Mouse (Mus musculus): ENCODE results near the gene Orc5. TPM values are rescaled to one million over a fixed set of nuclear protein-coding genes. Genes with fewer than 3 reads are reported as not detected.

Orc5 gene
- total and polyA plus RNA-seq, 3 experiments = 27.4 to 76.5 (median 47.8) TPM

- Histone ChIP-seq H3K4me2 (ENCODE audit: insufficient read depth, low read depth, poor library complexity, severe bottlenecking) (peak overlapping the region; percentile 89), H3K9me3 (replicated peaks; ENCODE audit: low read length) (no peaks in the 10 kb centered on the region), H3K4me3 (replicated peaks in 1 of 3; ENCODE audit: low read depth in 2 of 3, low read length in 2 of 3, poor library complexity in 1 of 3) (peak overlapping the region in 2 of 3 experiments; percentile 66 to 86), H3K79me2 (replicated peaks; ENCODE audit: control insufficient read depth, extremely low read depth, insufficient read depth, poor library complexity, severe bottlenecking) (peaks cover 16% of the 10 kb centered on the region), H3K36me3 (replicated peaks in 1 of 2; ENCODE audit: control insufficient read depth in 1 of 2, insufficient read depth in 1 of 2, low read length in 1 of 2) (peaks cover 24 to 42% of the 10 kb centered on the region in 2 experiments), H3K4me1 (ENCODE audit: control insufficient read depth in 1 of 2, insufficient read depth in 2 of 2) (peaks cover 9 to 33% of the 10 kb centered on the region in 2 experiments; a peak in 3 of 4 replicates), H3K27ac (ENCODE audit: insufficient read depth, low read depth) (no peak overlapping the region), H3K9ac (ENCODE audit: insufficient read depth, low read depth) (peak overlapping the region; percentile 87; the same call in 1 of the 2 replicates), H3K27me3 (replicated peaks) (no peaks in the 10 kb centered on the region)
- in situ Hi-C loops (cut with MboI; ENCODE audit: low pct_ligation_motif_present, low pct_unique_long_range_greater_than_20kb, low sequenced_read_pairs) (no loop called here), dilution Hi-C loops (cut with MboI; ENCODE audit: extremely low pct_ligation_motif_present, extremely low pct_unique_long_range_greater_than_20kb, low sequenced_read_pairs) (no loop called here)
- TF ChIP-seq MAFK (IDR thresholded peaks at IDR 0.05; ENCODE audit: insufficient replicate concordance, low read length) (no peak), SMC3 (IDR thresholded peaks at IDR 0.05; ENCODE audit: low read depth, low read length) (no peak), USF2 (conservative IDR thresholded peaks at IDR 0.05; ENCODE audit: low read depth, low read length) (no peak), MYC (IDR thresholded peaks at IDR 0.05; ENCODE audit: low read depth, low read length) (no peak), RCOR1 (conservative IDR thresholded peaks at IDR 0.05; ENCODE audit: low read depth, low read length) (no peak), ZNF384 (IDR thresholded peaks at IDR 0.05; ENCODE audit: low read depth, low read length) (no peak), KAT2A (IDR thresholded peaks at IDR 0.05; ENCODE audit: insufficient replicate concordance, low read length) (no peak), CHD1 (IDR thresholded peaks at IDR 0.05; ENCODE audit: low read depth, low read length) (no peak), E2F4 (IDR thresholded peaks at IDR 0.05; ENCODE audit: insufficient replicate concordance, low read depth, low read length) (no peak), NELFE (IDR thresholded peaks at IDR 0.05; ENCODE audit: low read depth, low read length) (no peak), POLR2AphosphoS2 (IDR thresholded peaks at IDR 0.05; ENCODE audit: low read depth, low read length) (no peak), JUN (IDR thresholded peaks at IDR 0.05; ENCODE audit: insufficient read depth, low read depth, low read length) (no peak), MAX (IDR thresholded peaks at IDR 0.05; ENCODE audit: low read length) (no peak), BHLHE40 (IDR thresholded peaks at IDR 0.05; ENCODE audit: low read depth, low read length) (no peak), ZKSCAN1 (IDR thresholded peaks at IDR 0.05; ENCODE audit: borderline replicate concordance, low read depth, low read length) (no peak), MEF2A (IDR thresholded peaks at IDR 0.05; ENCODE audit: borderline replicate concordance, low read depth, low read length) (no peak), ZMIZ1 (IDR thresholded peaks at IDR 0.05; ENCODE audit: low read depth, low read length) (no peak), TBP (conservative IDR thresholded peaks at IDR 0.05; ENCODE audit: low read depth, low read length) (no peak), GABPA (IDR thresholded peaks at IDR 0.05; ENCODE audit: insufficient replicate concordance, low read depth, low read length) (no peak), ETS1 (conservative IDR thresholded peaks at IDR 0.05; ENCODE audit: low read depth, low read length) (no peak)
- no peak for DNase-seq (ENCODE audit: extremely low read depth)
Observed at GRCm38 (mm10) chr5:22548556-22549161, 1.6 kb downstream of the Orc5 start.

DNA sequence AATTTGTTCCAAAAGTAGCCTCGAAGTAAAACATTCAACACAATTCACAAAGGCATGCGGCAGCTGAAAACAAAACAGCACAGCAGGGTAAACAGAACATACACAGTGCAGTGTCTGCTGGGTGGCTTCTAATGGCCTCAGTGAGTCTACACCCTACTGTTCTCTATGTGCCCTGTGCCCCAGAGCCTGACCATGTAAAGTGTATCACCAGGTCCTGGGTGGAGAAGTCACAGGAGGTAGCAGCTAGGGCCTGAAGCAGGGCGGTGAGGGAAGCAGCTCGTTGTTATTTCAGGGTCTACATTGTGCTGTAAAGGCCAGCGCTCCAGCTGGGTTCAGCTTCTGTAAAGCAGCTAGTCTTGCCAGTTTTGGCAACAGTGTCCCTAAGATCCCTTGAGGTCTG lies 3.7 kb downstream of the Orc5 start:
- Histone ChIP-seq H3K9ac (ENCODE audit: insufficient read depth, low read depth) (no peak overlapping the region), H3K27me3 (replicated peaks) (no peaks in the 10 kb centered on the region), H3K4me1 (ENCODE audit: control insufficient read depth in 1 of 2, insufficient read depth in 2 of 2) (peaks cover 9 to 51% of the 10 kb centered on the region in 2 experiments; a peak in 3 of 4 replicates), H3K4me3 (replicated peaks in 1 of 3; ENCODE audit: low read depth in 2 of 3, low read length in 2 of 3, poor library complexity in 1 of 3) (no peak overlapping the region), H3K9me3 (replicated peaks; ENCODE audit: low read length) (no peaks in the 10 kb centered on the region), H3K27ac (ENCODE audit: insufficient read depth, low read depth) (no peak overlapping the region), H3K36me3 (replicated peaks in 1 of 2; ENCODE audit: control insufficient read depth in 1 of 2, insufficient read depth in 1 of 2, low read length in 1 of 2) (peaks cover 29 to 45% of the 10 kb centered on the region in 2 experiments), H3K4me2 (ENCODE audit: insufficient read depth, low read depth, poor library complexity, severe bottlenecking) (no peak overlapping the region), H3K79me2 (replicated peaks; ENCODE audit: control insufficient read depth, extremely low read depth, insufficient read depth, poor library complexity, severe bottlenecking) (peaks cover 16% of the 10 kb centered on the region)
- in situ Hi-C loops (cut with MboI; ENCODE audit: low pct_ligation_motif_present, low pct_unique_long_range_greater_than_20kb, low sequenced_read_pairs) = no loop called here
- DNase-seq (ENCODE audit: extremely low read depth) = no peak
- dilution Hi-C loops (cut with MboI; ENCODE audit: extremely low pct_ligation_motif_present, extremely low pct_unique_long_range_greater_than_20kb, low sequenced_read_pairs) = no loop called here
- TF ChIP-seq PAX5 (IDR thresholded peaks at IDR 0.05; ENCODE audit: low read length) (no peak), TCF12 (IDR thresholded peaks at IDR 0.05; ENCODE audit: low read depth, low read length) (no peak), ZC3H11A (IDR thresholded peaks at IDR 0.05; ENCODE audit: low read depth, low read length) (no peak), IRF4 (IDR thresholded peaks at IDR 0.05; ENCODE audit: low read depth, low read length) (no peak), RCOR1 (conservative IDR thresholded peaks at IDR 0.05; ENCODE audit: low read depth, low read length) (no peak), MAFK (IDR thresholded peaks at IDR 0.05; ENCODE audit: insufficient replicate concordance, low read length) (no peak), CTCF (conservative IDR thresholded peaks at IDR 0.05 in 1 of 2, IDR thresholded peaks at IDR 0.05 in 1 of 2; ENCODE audit: low read depth in 2 of 2, low read length in 2 of 2) (no peak), SIN3A (IDR thresholded peaks at IDR 0.05; ENCODE audit: low read length) (no peak), ZKSCAN1 (IDR thresholded peaks at IDR 0.05; ENCODE audit: borderline replicate concordance, low read depth, low read length) (no peak)

All from CH12.LX (cell line).